Mouse (Mus musculus) liver, adult 2 months (tissue): Measurements from ENCODE around the gene Iqck.

Source experiments
- CTCF ChIP-seq: fragments of 200-500 bp; IDR thresholded peaks from 2 replicates; pipeline ENCODE4 v1.5.1; 2011; ENCODE audit warnings: low read depth, low read length, control low read depth
- POLR2A ChIP-seq: fragments of 200-500 bp; IDR thresholded peaks from 2 replicates; pipeline ENCODE4 v1.6.1; 2011; ENCODE audit warnings: low read length, control low read depth; ENCODE audit not compliant: insufficient read depth; ENCODE audit errors: extremely low read depth

- TF ChIP-seq POLR2A (no peak), CTCF (no peak)
Observed at GRCm38 (mm10) chr7:118956616-118957246, 101.2 kb downstream of the Iqck start.
